9 mouse cellular contexts compared by ENCODE assay signal in genomic region chr3:36635449-36635848, GRCm38 (mm10). TPM values are rescaled to one million over a fixed set of nuclear protein-coding genes. Genes with fewer than 3 reads are reported as not detected.
A peak's percentile ranks its signal among the peaks of the same experiment; 100 is the strongest.
DNase-seq lines count a peak whose midpoint lies in the region; ATAC-seq and TF ChIP-seq lines count a peak whose summit lies in the region.
"Had no signal": no experiment of that assay in that cellular context is flagged by ENCODE, and none has a peak within 500 bp of the region (broad histone marks: within the 10 kb centered on the region; RNA-seq: fewer than 3 reads in every experiment).

No protein-coding gene starts in this region.

- H3K4me3 ChIP-seq in ES-E14 (ENCODE audit: insufficient read depth in 1 of 2, low read depth in 1 of 2, low read length in 2 of 2, poor library complexity in 1 of 2, severe bottlenecking in 1 of 2) = no peak overlapping the region
- no peak overlapping the region for H3K4me3 ChIP-seq in hindbrain, postnatal 0 days (ENCODE audit: low read length)
- no peak overlapping the region for H3K4me3 ChIP-seq in liver, embryonic 14.5 days (ENCODE audit: insufficient read depth in 1 of 2, low read depth in 2 of 2, low read length in 2 of 2)
- H3K4me3 ChIP-seq: midbrain, embryonic 12.5 days had no signal

- no peaks in the 10 kb centered on the region for H3K9me3 ChIP-seq in ES-E14 (ENCODE audit: control insufficient read depth, insufficient read depth, low read depth, low read length)
- no peaks in the 10 kb centered on the region for H3K9me3 ChIP-seq in hindbrain, postnatal 0 days (ENCODE audit: low read length)
- H3K9me3 ChIP-seq in liver, embryonic 14.5 days (ENCODE audit: control insufficient read depth, low read length) = no peaks in the 10 kb centered on the region
- H3K9me3 ChIP-seq: midbrain, embryonic 12.5 days had no signal

- DNase-seq in heart, postnatal 10 days = peak; percentile 30 to 58
- no peak for DNase-seq in heart, postnatal 25 days (ENCODE audit: low spot score)
- no peak for DNase-seq in ES-E14 (ENCODE audit: low read depth, low spot score)
- peak; percentile 75 for DNase-seq in hindbrain, postnatal 0 days (ENCODE audit: low spot score)
- DNase-seq in liver, embryonic 14.5 days (ENCODE audit: low read depth in 3 of 3, low spot score in 3 of 3) = no peak
- peak; percentile 47 for DNase-seq in right cerebral cortex, postnatal 25 days
- DNase-seq in thymus, postnatal 0 days (ENCODE audit: low spot score) = no peak

- H3K4me2 ChIP-seq in hindbrain, postnatal 0 days (ENCODE audit: low read depth, low read length) = no peak overlapping the region
- no peak overlapping the region for H3K4me2 ChIP-seq in liver, embryonic 14.5 days (ENCODE audit: low read depth)
- H3K4me2 ChIP-seq: midbrain, embryonic 12.5 days had no signal

- H3K9ac ChIP-seq in ES-E14 (ENCODE audit: insufficient read depth, low read depth, low read length, poor library complexity, severe bottlenecking) = no peak overlapping the region
- H3K9ac ChIP-seq in hindbrain, postnatal 0 days (replicated peaks; ENCODE audit: low read length) = no peak overlapping the region
- H3K9ac ChIP-seq in liver, embryonic 14.5 days (replicated peaks) = no peak overlapping the region
- H3K9ac ChIP-seq: midbrain, embryonic 12.5 days had no signal

- H3K27ac ChIP-seq in ES-E14 (ENCODE audit: insufficient read depth, low read depth, low read length, poor library complexity, severe bottlenecking) = no peak overlapping the region
- H3K27ac ChIP-seq in hindbrain, postnatal 0 days = no peak overlapping the region
- H3K27ac ChIP-seq in liver, embryonic 14.5 days = no peak overlapping the region
- H3K27ac ChIP-seq: midbrain, embryonic 12.5 days had no signal

- peak; percentile 93 for TF ChIP-seq CTCF in hindbrain, postnatal 0 days (IDR thresholded peaks at IDR 0.05; ENCODE audit: low read depth)
- TF ChIP-seq CTCF in liver, embryonic 14.5 days (IDR thresholded peaks at IDR 0.05; ENCODE audit: low read depth) = peak; percentile 76

- intact Hi-C loops in heart, postnatal 10 days (cut with DNase I) = loop anchor here (2.0 to 5.0 kb wide), 2 partner anchors 207 to 569 kb away; no protein-coding TSS in a partner anchor
- intact Hi-C loops in heart, postnatal 25 days (cut with DNase I) = loop anchor here (10.0 kb wide), 1 partner anchor 569 kb away; no protein-coding TSS in a partner anchor

- in situ Hi-C loops in ES-E14 (cut with MboI; ENCODE audit: low sequenced_read_pairs in 2 of 2, unreplicated experiment in 2 of 2) = no loop called here

- no peaks in the 10 kb centered on the region for H3K4me1 ChIP-seq in ES-E14 (ENCODE audit: control insufficient read depth in 2 of 2, insufficient read depth in 2 of 2, low read length in 2 of 2, poor library complexity in 1 of 2)
- no peaks in the 10 kb centered on the region for H3K4me1 ChIP-seq in hindbrain, postnatal 0 days (ENCODE audit: insufficient read depth, low read length)
- H3K4me1 ChIP-seq in liver, embryonic 14.5 days (replicated peaks; ENCODE audit: control insufficient read depth in 2 of 2, insufficient read depth in 2 of 2, low read length in 1 of 2) = no peaks in the 10 kb centered on the region
- H3K4me1 ChIP-seq: midbrain, embryonic 12.5 days had no signal

- WGBS in hindbrain, postnatal 0 days = 16% methylated on average over 4 of the region's 4 CpGs
- 19% methylated on average over 4 of the region's 4 CpGs for WGBS in liver, embryonic 14.5 days (ENCODE audit: insufficient replicate concordance)

- peak; percentile 69; the same call in 1 of the 2 replicates for ATAC-seq in common myeloid progenitor, adult 5-6 weeks (replicated peaks; ENCODE audit: low read depth, poor library complexity, severe bottlenecking)
- ATAC-seq in hindbrain, postnatal 0 days = peak; percentile 90
- ATAC-seq in liver, embryonic 14.5 days (ENCODE audit: insufficient read depth) = no peak

- no peaks in the 10 kb centered on the region for H3K27me3 ChIP-seq in hindbrain, postnatal 0 days (ENCODE audit: insufficient read depth, low read length)
- no peaks in the 10 kb centered on the region for H3K27me3 ChIP-seq in liver, embryonic 14.5 days (ENCODE audit: control insufficient read depth, insufficient read depth, low read length)
- H3K27me3 ChIP-seq: midbrain, embryonic 12.5 days had no signal

- no peak for TF ChIP-seq EP300 in liver, embryonic 14.5 days (IDR thresholded peaks at IDR 0.05; ENCODE audit: low read depth)

- H3K36me3 ChIP-seq in ES-E14 (ENCODE audit: control insufficient read depth, insufficient read depth, low read length, poor library complexity, severe bottlenecking) = no peaks in the 10 kb centered on the region
- no peaks in the 10 kb centered on the region for H3K36me3 ChIP-seq in hindbrain, postnatal 0 days (ENCODE audit: insufficient read depth, low read length)
- no peaks in the 10 kb centered on the region for H3K36me3 ChIP-seq in liver, embryonic 14.5 days (replicated peaks; ENCODE audit: control insufficient read depth, insufficient read depth, low read depth)
- H3K36me3 ChIP-seq: midbrain, embryonic 12.5 days had no signal

TF ChIP-seq in ES-E14, 5 proteins besides CTCF, POLR2A, EP300 and RAD21:
- no peak for TF ChIP-seq HCFC1 (IDR thresholded peaks at IDR 0.05; ENCODE audit: borderline replicate concordance, insufficient read depth, low read length)
- TF ChIP-seq CHD2 (IDR thresholded peaks at IDR 0.05; ENCODE audit: low read depth, low read length) = no peak
- no peak for TF ChIP-seq ZNF384 (IDR thresholded peaks at IDR 0.05; ENCODE audit: low read depth, low read length)
- peak; percentile 85 for TF ChIP-seq MAFK (IDR thresholded peaks at IDR 0.05; ENCODE audit: insufficient read depth, low read depth, low read length)

RNA-seq across cellular contexts. Expression of gene Bbs7, which starts 22.2 kb away (rescaled TPM):
- total RNA-seq in heart, postnatal 10 days (2021) = 1 to 10 TPM; 7.7 to 8.1 TPM
- 1 to 10 TPM; 5.2 to 6.2 TPM for total RNA-seq in heart, postnatal 25 days (2021)
- total RNA-seq in ES-E14 (2012; rRNA removed) = 2.0 and 2.2 TPM in 2 replicates
- total RNA-seq in common myeloid progenitor, adult 5-6 weeks (2017) = 3.2 and 6.3 TPM in 2 replicates
- total RNA-seq in hindbrain, postnatal 0 days (2014; rRNA removed) = 9.2 and 12.1 TPM in 2 replicates
- 14.2 and 17.3 TPM in 2 replicates for polyA plus RNA-seq in hindbrain, postnatal 0 days (2015; fragmentation: Nextera tagmentation; extraction: Ambion mirVana)
- polyA plus RNA-seq in liver, embryonic 14.5 days (2012; rRNA removed) = 3.9 and 5.5 TPM in 2 replicates
- polyA plus RNA-seq in liver, embryonic 14.5 days (2014; fragmentation: Nextera tagmentation; extraction: Ambion mirVana) = 9.7 and 11.9 TPM in 2 replicates
- 5.0 and 6.8 TPM in 2 replicates for polyA plus RNA-seq in thymus, postnatal 0 days (2015; fragmentation: Nextera tagmentation; extraction: Ambion mirVana)

RNA-seq across cellular contexts. Expression of gene Trpc3, which starts 54.5 kb away (rescaled TPM):
- total RNA-seq in heart, postnatal 10 days (2021) = 10 to 100 TPM; 13.1 to 17.0 TPM
- 1 to 10 TPM; 7.2 to 7.4 TPM for total RNA-seq in heart, postnatal 25 days (2021)
- 0.32 and 0.54 TPM in 2 replicates for total RNA-seq in ES-E14 (2012; rRNA removed)
- not detected in 2 replicates for total RNA-seq in common myeloid progenitor, adult 5-6 weeks (2017)
- total RNA-seq in hindbrain, postnatal 0 days (2014; rRNA removed) = 24.3 and 36.5 TPM in 2 replicates
- polyA plus RNA-seq in hindbrain, postnatal 0 days (2015; fragmentation: Nextera tagmentation; extraction: Ambion mirVana) = 13.1 and 16.6 TPM in 2 replicates
- 0.16 and 0.23 TPM in 2 replicates for polyA plus RNA-seq in liver, embryonic 14.5 days (2012; rRNA removed)
- 0.15 and 0.35 TPM in 2 replicates for polyA plus RNA-seq in liver, embryonic 14.5 days (2014; fragmentation: Nextera tagmentation; extraction: Ambion mirVana)
- 0.19 and 0.73 TPM in 2 replicates for polyA plus RNA-seq in thymus, postnatal 0 days (2015; fragmentation: Nextera tagmentation; extraction: Ambion mirVana)

Comparison
In these comparisons a context has a peak if more than half of its experiments do, and no peak if none do; other contexts are left out.
1. DNase-seq: peak in heart, postnatal 10 days (2 of 2), hindbrain, postnatal 0 days (single experiment) and right cerebral cortex, postnatal 25 days (single experiment); none in heart, postnatal 25 days (single experiment), ES-E14 (single experiment), liver, embryonic 14.5 days (0 of 3) and thymus, postnatal 0 days (single experiment).